Mouse (Mus musculus): ENCODE data around the gene Col3a1. TPM values are rescaled to one million over a fixed set of nuclear protein-coding genes. Genes with fewer than 3 reads are reported as not detected.

Col3a1 gene
- polyA plus RNA-seq, 1 experiment from 2014 or later: 421 TPM

- H3K9ac ChIP-seq (ENCODE audit: low read length): peak overlapping the region; percentile 65
- DNase-seq (ENCODE audit: low spot score): peak; percentile 28
Measured at GRCm38 (mm10) chr1:45311962-45312361, 624 bp downstream of the Col3a1 start.

GRCm38 (mm10) chr1:45312870-45313269 is 1.5 kb downstream of the Col3a1 start:
- H3K9ac ChIP-seq (ENCODE audit: low read length): no peak overlapping the region
- H3K9me3 ChIP-seq (ENCODE audit: control insufficient read depth, low read length): no peaks in the 10 kb centered on the region
- no peaks in the 10 kb centered on the region for H3K27me3 ChIP-seq (ENCODE audit: control insufficient read depth, insufficient read depth, low read length)
- DNase-seq (ENCODE audit: low spot score) (peak; percentile 45), ATAC-seq (ENCODE audit: insufficient number of reproducible peaks, low FRiP score, low TSS enrichment, low read depth) (peak; percentile 68)
- peak overlapping the region; percentile 25 for H3K4me3 ChIP-seq (ENCODE audit: low read depth, low read length)
- H3K4me2 ChIP-seq (ENCODE audit: low read depth, severe bottlenecking): peak overlapping the region; percentile 36
- H3K36me3 ChIP-seq (ENCODE audit: control insufficient read depth, insufficient read depth, low read length): no peaks in the 10 kb centered on the region
- no peak overlapping the region; the same call in 1 of the 2 replicates for H3K27ac ChIP-seq (replicated peaks; ENCODE audit: low read depth, low read length)
- H3K4me1 ChIP-seq (ENCODE audit: control insufficient read depth, insufficient read depth, low read length): peaks cover 2% of the 10 kb centered on the region; the same call in 1 of the 2 replicates

More at GRCm38 (mm10) chr1:45311962-45312361, 624 bp downstream of the Col3a1 start:
- Histone ChIP-seq H3K4me1 (ENCODE audit: control insufficient read depth, insufficient read depth, low read length) (peaks cover 2% of the 10 kb centered on the region; the same call in 1 of the 2 replicates), H3K9me3 (ENCODE audit: control insufficient read depth, low read length) (no peaks in the 10 kb centered on the region), H3K27me3 (ENCODE audit: control insufficient read depth, insufficient read depth, low read length) (no peaks in the 10 kb centered on the region), H3K36me3 (ENCODE audit: control insufficient read depth, insufficient read depth, low read length) (no peaks in the 10 kb centered on the region), H3K4me2 (ENCODE audit: low read depth, severe bottlenecking) (peak overlapping the region; percentile 27), H3K4me3 (ENCODE audit: low read depth, low read length) (peak overlapping the region; percentile 38), H3K27ac (replicated peaks; ENCODE audit: low read depth, low read length) (peak overlapping the region; percentile 82)
- ATAC-seq (ENCODE audit: insufficient number of reproducible peaks, low FRiP score, low TSS enrichment, low read depth): no peak

GRCm38 (mm10) chr1:45313696-45314295 is 2.5 kb downstream of the Col3a1 start:
- Histone ChIP-seq H3K4me2 (ENCODE audit: low read depth, severe bottlenecking) (peak overlapping the region; percentile 35), H3K27ac (replicated peaks; ENCODE audit: low read depth, low read length) (peak overlapping the region; percentile 72; the same call in 1 of the 2 replicates), H3K4me3 (ENCODE audit: low read depth, low read length) (peak overlapping the region; percentile 25), H3K36me3 (ENCODE audit: control insufficient read depth, insufficient read depth, low read length) (no peaks in the 10 kb centered on the region), H3K4me1 (ENCODE audit: control insufficient read depth, insufficient read depth, low read length) (peaks cover 2% of the 10 kb centered on the region; the same call in 1 of the 2 replicates), H3K9me3 (ENCODE audit: control insufficient read depth, low read length) (no peaks in the 10 kb centered on the region), H3K27me3 (ENCODE audit: control insufficient read depth, insufficient read depth, low read length) (no peaks in the 10 kb centered on the region), H3K9ac (ENCODE audit: low read length) (0 out of 2 replicates have a peak overlapping the region, but pooled peaks have one; percentile 4)
- ATAC-seq (ENCODE audit: insufficient number of reproducible peaks, low FRiP score, low TSS enrichment, low read depth): 0 out of 2 replicates have a peak, but pooled peaks have one; percentile 49
- WGBS: 10% methylated on average over 7 of the region's 11 CpGs
- no peak for DNase-seq (ENCODE audit: low spot score)

GRCm38 (mm10) chr1:45315767-45316528 is 4.6 kb downstream of the Col3a1 start:
- Histone ChIP-seq H3K9ac (ENCODE audit: low read length) (no peak overlapping the region), H3K9me3 (ENCODE audit: control insufficient read depth, low read length) (no peaks in the 10 kb centered on the region), H3K27ac (replicated peaks; ENCODE audit: low read depth, low read length) (no peak overlapping the region), H3K36me3 (ENCODE audit: control insufficient read depth, insufficient read depth, low read length) (no peaks in the 10 kb centered on the region), H3K4me2 (ENCODE audit: low read depth, severe bottlenecking) (no peak overlapping the region), H3K4me1 (ENCODE audit: control insufficient read depth, insufficient read depth, low read length) (peaks cover 2% of the 10 kb centered on the region; the same call in 1 of the 2 replicates), H3K27me3 (ENCODE audit: control insufficient read depth, insufficient read depth, low read length) (no peaks in the 10 kb centered on the region), H3K4me3 (ENCODE audit: low read depth, low read length) (no peak overlapping the region)
- 7% methylated on average over 7 of the region's 7 CpGs for WGBS
- DNase-seq (ENCODE audit: low spot score): peak; percentile 25
- ATAC-seq (ENCODE audit: insufficient number of reproducible peaks, low FRiP score, low TSS enrichment, low read depth): no peak

- WGBS: 81% methylated on average over 1 of the region's 1 CpGs
- Histone ChIP-seq H3K27ac (replicated peaks; ENCODE audit: low read depth, low read length) (no peak overlapping the region), H3K4me1 (ENCODE audit: control insufficient read depth, insufficient read depth, low read length) (peaks cover 2% of the 10 kb centered on the region; the same call in 1 of the 2 replicates)
Measured at GRCm38 (mm10) chr1:45318241-45318640, 6.9 kb downstream of the Col3a1 start.

GRCm38 (mm10) chr1:45320861-45321260 is 9.5 kb downstream of the Col3a1 start:
- ATAC-seq (ENCODE audit: insufficient number of reproducible peaks, low FRiP score, low TSS enrichment, low read depth): no peak
- H3K27me3 ChIP-seq (ENCODE audit: control insufficient read depth, insufficient read depth, low read length): no peaks in the 10 kb centered on the region
- DNase-seq (ENCODE audit: low spot score): no peak

More at GRCm38 (mm10) chr1:45318241-45318640, 6.9 kb downstream of the Col3a1 start:
- H3K4me3 ChIP-seq (ENCODE audit: low read depth, low read length): no peak overlapping the region
- H3K27me3 ChIP-seq (ENCODE audit: control insufficient read depth, insufficient read depth, low read length): no peaks in the 10 kb centered on the region
- no peaks in the 10 kb centered on the region for H3K36me3 ChIP-seq (ENCODE audit: control insufficient read depth, insufficient read depth, low read length)
- H3K9ac ChIP-seq (ENCODE audit: low read length): no peak overlapping the region
- H3K9me3 ChIP-seq (ENCODE audit: control insufficient read depth, low read length): no peaks in the 10 kb centered on the region
- DNase-seq (ENCODE audit: low spot score) (no peak), ATAC-seq (ENCODE audit: insufficient number of reproducible peaks, low FRiP score, low TSS enrichment, low read depth) (no peak)
- H3K4me2 ChIP-seq (ENCODE audit: low read depth, severe bottlenecking): no peak overlapping the region

GRCm38 (mm10) chr1:45329149-45329548 is 17.8 kb downstream of the Col3a1 start:
- Histone ChIP-seq H3K4me1 (ENCODE audit: control insufficient read depth, insufficient read depth, low read length) (no peaks in the 10 kb centered on the region), H3K4me2 (ENCODE audit: low read depth, severe bottlenecking) (no peak overlapping the region), H3K27me3 (ENCODE audit: control insufficient read depth, insufficient read depth, low read length) (no peaks in the 10 kb centered on the region), H3K9me3 (ENCODE audit: control insufficient read depth, low read length) (no peaks in the 10 kb centered on the region), H3K4me3 (ENCODE audit: low read depth, low read length) (no peak overlapping the region), H3K27ac (replicated peaks; ENCODE audit: low read depth, low read length) (no peak overlapping the region), H3K9ac (ENCODE audit: low read length) (no peak overlapping the region), H3K36me3 (ENCODE audit: control insufficient read depth, insufficient read depth, low read length) (no peaks in the 10 kb centered on the region)
- 98% methylated on average over 1 of the region's 1 CpGs for WGBS
- ATAC-seq (ENCODE audit: insufficient number of reproducible peaks, low FRiP score, low TSS enrichment, low read depth) (no peak), DNase-seq (ENCODE audit: low spot score) (no peak)

More at GRCm38 (mm10) chr1:45320861-45321260, 9.5 kb downstream of the Col3a1 start:
- no peak overlapping the region for H3K4me3 ChIP-seq (ENCODE audit: low read depth, low read length)
- H3K36me3 ChIP-seq (ENCODE audit: control insufficient read depth, insufficient read depth, low read length): no peaks in the 10 kb centered on the region
- no peak overlapping the region for H3K4me2 ChIP-seq (ENCODE audit: low read depth, severe bottlenecking)
- H3K9ac ChIP-seq (ENCODE audit: low read length): no peak overlapping the region
- H3K9me3 ChIP-seq (ENCODE audit: control insufficient read depth, low read length): no peaks in the 10 kb centered on the region
- H3K4me1 ChIP-seq (ENCODE audit: control insufficient read depth, insufficient read depth, low read length): peaks cover under 1% of the 10 kb centered on the region; the same call in 1 of the 2 replicates
- H3K27ac ChIP-seq (replicated peaks; ENCODE audit: low read depth, low read length): no peak overlapping the region

GRCm38 (mm10) chr1:45355944-45356343 is 44.6 kb downstream of the Col3a1 start:
- no peaks in the 10 kb centered on the region for H3K36me3 ChIP-seq (ENCODE audit: control insufficient read depth, insufficient read depth, low read length)

More at GRCm38 (mm10) chr1:45355944-45356343, 44.6 kb downstream of the Col3a1 start:
- Histone ChIP-seq H3K27ac (replicated peaks; ENCODE audit: low read depth, low read length) (no peak overlapping the region), H3K9ac (ENCODE audit: low read length) (no peak overlapping the region), H3K4me1 (ENCODE audit: control insufficient read depth, insufficient read depth, low read length) (no peaks in the 10 kb centered on the region), H3K4me2 (ENCODE audit: low read depth, severe bottlenecking) (no peak overlapping the region), H3K4me3 (ENCODE audit: low read depth, low read length) (no peak overlapping the region), H3K9me3 (ENCODE audit: control insufficient read depth, low read length) (no peaks in the 10 kb centered on the region), H3K27me3 (ENCODE audit: control insufficient read depth, insufficient read depth, low read length) (no peaks in the 10 kb centered on the region)
- ATAC-seq (ENCODE audit: insufficient number of reproducible peaks, low FRiP score, low TSS enrichment, low read depth): no peak
- DNase-seq (ENCODE audit: low spot score): no peak
- WGBS: 63% methylated on average over 4 of the region's 4 CpGs

Data from limb, embryonic 11.5 days (tissue).